Mouse (Mus musculus) limb, embryonic 14.5 days (tissue): ENCODE data around the gene Gid4. TPM values are rescaled to one million over a fixed set of nuclear protein-coding genes. Genes with fewer than 3 reads are reported as not detected.
A peak's percentile ranks its signal among the peaks of the same experiment; 100 is the strongest.

Source experiments
- ATAC-seq: fragments of 200-750 bp; cut with Nextera tagmentation; 2 replicates; pipeline ENCODE4 v1.8.0; 2017; ENCODE audit warnings: low read depth, moderate number of reproducible peaks, moderate TSS enrichment; ENCODE audit not compliant: low FRiP score
- DNase-seq: peaks from one replicate; pipeline ENCODE4 v3.0.0-alpha.2; 2015; ENCODE audit warnings: low spot score
- H3K27ac ChIP-seq: fragments of 300-500 bp; sonication (generic); replicated peaks from 2 replicates; pipeline ENCODE4 v1.5.1; 2014; ENCODE audit warnings: low read depth, mild to moderate bottlenecking, low read length, moderate library complexity, mixed read lengths
- H3K27me3 ChIP-seq: fragments of 300-500 bp; sonication (generic); 2 replicates; pipeline ENCODE4 v1.6.1; 2014; ENCODE audit warnings: low read length, mixed read lengths; ENCODE audit not compliant: control insufficient read depth, insufficient read depth
- H3K36me3 ChIP-seq: fragments of 300-500 bp; sonication (generic); 2 replicates; pipeline ENCODE4 v1.6.1; 2014; ENCODE audit warnings: mild to moderate bottlenecking, low read length, moderate library complexity, mixed read lengths; ENCODE audit not compliant: control insufficient read depth, insufficient read depth
- H3K4me1 ChIP-seq: fragments of 300-500 bp; sonication (generic); 2 replicates; pipeline ENCODE4 v1.6.1; 2014; ENCODE audit warnings: antibody characterized with exemption, low read length, mixed read lengths; ENCODE audit not compliant: control insufficient read depth, insufficient read depth
- H3K4me2 ChIP-seq: fragments of 300-500 bp; sonication (generic); replicated peaks from 2 replicates; pipeline ENCODE4 v1.6.1; 2014; ENCODE audit warnings: low read depth, mild to moderate bottlenecking, low read length, moderate library complexity; ENCODE audit not compliant: severe bottlenecking
- H3K4me3 ChIP-seq: fragments of 300-500 bp; sonication (generic); replicated peaks from 2 replicates; pipeline ENCODE4 v1.5.1; 2014; ENCODE audit warnings: low read length
- H3K9ac ChIP-seq: fragments of 300-500 bp; sonication (generic); 2 replicates; pipeline ENCODE4 v1.6.1; 2014; ENCODE audit warnings: mild to moderate bottlenecking, low read depth, low read length, moderate library complexity; ENCODE audit not compliant: severe bottlenecking
- H3K9me3 ChIP-seq: fragments of 300-500 bp; sonication (generic); 2 replicates; pipeline ENCODE4 v1.6.1; 2016; ENCODE audit warnings: low read length; ENCODE audit not compliant: control insufficient read depth
- POLR2A ChIP-seq: fragments of 200-500 bp; IDR thresholded peaks from 2 replicates; pipeline ENCODE4 v1.8.0; 2012; ENCODE audit warnings: inconsistent platforms, mild to moderate bottlenecking, moderate library complexity, borderline replicate concordance; ENCODE audit not compliant: insufficient read depth, insufficient read length; ENCODE audit errors: extremely low read depth
- WGBS: fragments of 180-500 bp; shearing (Covaris S2); extraction: QIAGEN DNeasy Blood & Tissue Kit; methylation state at CpG from one replicate; pipeline ENCODE4 v1.1.7; 2014; 5-methylcytosine and 5-hydroxymethylcytosine counted together
- polyA plus RNA-seq, 2 experiments: library from polyadenylated mRNA; depleted of rRNA in 1 of 2; stranded (reverse) in 1 of 2; unstranded in 1 of 2; fragments of >200 nt; fragmentation: Nextera tagmentation in 1 of 2; extraction: Ambion mirVana in 1 of 2; gene quantifications; 2 replicates each; pipeline versions ENCODE4 v1.2.1 to v1.2.3; 2012 to 2014

Gid4 gene
- polyA plus RNA-seq (2012; rRNA removed) (20.5 and 22.4 TPM in 2 replicates), polyA plus RNA-seq (2014; fragmentation: Nextera tagmentation; extraction: Ambion mirVana) (28.5 and 30.2 TPM in 2 replicates)

GRCm38 (mm10) chr11:60416963-60417716, at the start of gene Gid4:
Gene Gid4, plus strand, starts transcription at chr11:60417145.
- 2% methylated on average over 29 of the region's 81 CpGs for WGBS
- TF ChIP-seq POLR2A: peak; percentile 77; the same call in 1 of the 2 replicates

GRCm38 (mm10) chr11:60367256-60367655, 49.7 kb upstream of the Gid4 start:
- H3K27ac ChIP-seq: 0 out of 2 replicates have a peak overlapping the region, but pooled peaks have one; percentile 81
- no peak for TF ChIP-seq POLR2A

More at GRCm38 (mm10) chr11:60416963-60417716, at the start of gene Gid4:
- H3K4me1 ChIP-seq: peaks cover 15% of the 10 kb centered on the region
- no peaks in the 10 kb centered on the region for H3K36me3 ChIP-seq
- peak; percentile 99 for DNase-seq
- peak within 1 kb of the TSS; percentile 98 for H3K4me3 ChIP-seq
- peak within 1 kb of the TSS; percentile 88 for H3K4me2 ChIP-seq
- ATAC-seq: peak; percentile 97
- no peaks in the 10 kb centered on the region for H3K9me3 ChIP-seq
- peak within 1 kb of the TSS; percentile 94 for H3K9ac ChIP-seq
- H3K27ac ChIP-seq: peak within 1 kb of the TSS; percentile 88
- no peaks in the 10 kb centered on the region for H3K27me3 ChIP-seq

GRCm38 (mm10) chr11:60368909-60369308, 48.0 kb upstream of the Gid4 start:
- H3K36me3 ChIP-seq: no peaks in the 10 kb centered on the region
- H3K4me1 ChIP-seq: peaks cover 18% of the 10 kb centered on the region
- no peaks in the 10 kb centered on the region for H3K27me3 ChIP-seq
- no peak overlapping the region for H3K27ac ChIP-seq
- TF ChIP-seq POLR2A: no peak
- no peak overlapping the region for H3K4me3 ChIP-seq
- 53% methylated on average over 4 of the region's 4 CpGs for WGBS
- no peak overlapping the region for H3K4me2 ChIP-seq
- no peak overlapping the region for H3K9ac ChIP-seq
- H3K9me3 ChIP-seq: no peaks in the 10 kb centered on the region
- no peak for ATAC-seq
- no peak for DNase-seq

More at GRCm38 (mm10) chr11:60367256-60367655, 49.7 kb upstream of the Gid4 start:
- no peak overlapping the region for H3K4me3 ChIP-seq
- ATAC-seq: no peak
- no peak overlapping the region for H3K4me2 ChIP-seq
- H3K9me3 ChIP-seq: no peaks in the 10 kb centered on the region
- peaks cover 18% of the 10 kb centered on the region for H3K4me1 ChIP-seq
- 72% methylated on average over 3 of the region's 3 CpGs for WGBS
- DNase-seq: no peak
- 0 out of 2 replicates have a peak overlapping the region, but pooled peaks have one; percentile 9 for H3K9ac ChIP-seq
- H3K36me3 ChIP-seq: no peaks in the 10 kb centered on the region
- H3K27me3 ChIP-seq: no peaks in the 10 kb centered on the region

- WGBS: 38% methylated on average over 4 of the region's 4 CpGs
- Histone ChIP-seq H3K4me3 (no peak overlapping the region), H3K4me2 (no peak overlapping the region), H3K9me3 (no peaks in the 10 kb centered on the region), H3K36me3 (no peaks in the 10 kb centered on the region), H3K27ac (no peak overlapping the region), H3K4me1 (peaks cover 18% of the 10 kb centered on the region), H3K27me3 (no peaks in the 10 kb centered on the region), H3K9ac (no peak overlapping the region)
- ATAC-seq: no peak
- TF ChIP-seq POLR2A: no peak
- no peak for DNase-seq
Measured at GRCm38 (mm10) chr11:60369448-60369847, 47.5 kb upstream of the Gid4 start.

GRCm38 (mm10) chr11:60370431-60370830, 46.5 kb upstream of the Gid4 start:
- Histone ChIP-seq H3K4me3 (no peak overlapping the region), H3K9ac (no peak overlapping the region), H3K4me1 (peaks cover 18% of the 10 kb centered on the region), H3K36me3 (no peaks in the 10 kb centered on the region), H3K4me2 (no peak overlapping the region), H3K27me3 (no peaks in the 10 kb centered on the region), H3K27ac (no peak overlapping the region), H3K9me3 (no peaks in the 10 kb centered on the region)
- no peak for TF ChIP-seq POLR2A
- WGBS: 90% methylated on average over 13 of the region's 13 CpGs
- ATAC-seq: no peak
- DNase-seq: no peak
